Mouse (Mus musculus) WW6 (cell line): ENCODE measurements around the gene Hoxd3.

Experiments used
- DNase-seq: peaks from one replicate; pipeline ENCODE4 v3.0.0-alpha.2; 2013; ENCODE audit warnings: low read depth, low spot score

Gene Hoxd3

DNA sequence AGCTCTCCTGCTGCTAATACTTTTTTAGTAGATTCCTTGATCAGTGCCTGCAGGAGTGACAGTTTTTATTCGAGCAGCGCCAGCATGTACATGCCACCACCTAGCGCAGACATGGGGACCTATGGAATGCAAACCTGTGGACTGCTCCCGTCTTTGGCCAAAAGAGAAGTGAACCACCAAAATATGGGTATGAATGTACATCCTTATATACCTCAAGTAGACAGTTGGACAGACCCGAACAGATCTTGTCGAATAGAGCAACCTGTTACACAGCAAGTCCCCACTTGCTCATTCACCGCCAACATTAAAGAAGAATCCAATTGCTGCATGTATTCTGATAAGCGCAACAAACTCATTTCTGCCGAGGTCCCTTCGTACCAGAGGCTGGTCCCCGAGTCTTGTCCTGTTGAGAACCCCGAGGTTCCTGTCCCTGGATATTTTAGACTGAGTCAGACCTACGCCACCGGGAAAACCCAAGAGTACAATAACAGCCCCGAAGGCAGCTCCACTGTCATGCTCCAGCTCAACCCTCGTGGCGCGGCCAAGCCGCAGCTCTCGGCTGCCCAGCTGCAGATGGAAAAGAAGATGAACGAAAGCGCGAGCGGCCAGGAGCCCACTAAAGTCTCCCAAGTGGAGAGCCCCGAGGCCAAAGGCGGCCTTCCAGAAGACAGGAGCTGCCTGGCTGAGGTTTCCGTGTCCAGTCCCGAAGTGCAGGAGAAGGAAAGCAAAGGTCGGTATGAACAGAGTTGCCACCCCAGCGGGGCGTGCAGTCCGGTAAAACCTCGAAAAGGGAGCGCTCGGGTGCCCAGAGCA, 19.5 kb upstream of the Hoxd3 start:
- no peak for DNase-seq

- no peak for DNase-seq
Observed at GRCm38 (mm10) chr2:74692808-74693431, 18.8 kb upstream of the Hoxd3 start.

DNA sequence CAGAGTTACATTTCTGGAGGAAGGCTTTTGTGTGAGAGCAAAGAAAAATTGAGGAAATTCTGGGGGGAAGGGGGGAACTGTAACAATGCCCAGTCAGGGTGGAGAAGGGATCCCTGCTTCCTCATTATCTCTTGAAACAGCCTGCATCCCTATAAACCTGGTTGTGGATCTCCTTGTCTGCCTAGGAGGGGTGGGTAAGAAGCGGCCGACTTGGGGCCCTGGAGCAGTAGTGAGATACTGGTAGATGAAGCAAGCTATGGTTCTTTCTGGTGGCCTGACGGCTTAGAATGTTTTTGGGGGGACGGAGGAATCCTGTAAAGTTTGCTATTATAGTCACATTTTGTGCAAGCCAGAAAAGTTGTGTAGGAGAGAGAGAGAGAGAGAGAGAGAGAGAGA, 18.3 kb upstream of the Hoxd3 start:
- DNase-seq = no peak

DNA sequence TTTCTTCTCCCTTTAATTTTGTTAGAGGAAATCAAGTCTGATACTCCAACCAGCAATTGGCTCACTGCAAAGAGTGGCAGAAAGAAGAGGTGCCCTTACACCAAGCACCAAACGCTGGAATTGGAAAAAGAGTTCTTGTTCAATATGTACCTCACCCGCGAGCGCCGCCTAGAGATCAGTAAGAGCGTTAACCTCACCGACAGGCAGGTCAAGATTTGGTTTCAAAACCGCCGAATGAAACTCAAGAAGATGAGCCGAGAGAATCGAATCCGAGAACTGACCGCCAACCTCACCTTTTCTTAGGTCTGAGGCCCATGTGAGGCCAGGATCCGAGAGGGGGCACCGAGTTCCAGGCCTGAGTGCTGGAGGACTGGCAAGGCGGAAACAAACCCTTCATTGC, 17.7 kb upstream of the Hoxd3 start:
- DNase-seq = no peak

- no peak for DNase-seq
Observed at GRCm38 (mm10) chr2:74695383-74695782, 16.3 kb upstream of the Hoxd3 start.

DNA sequence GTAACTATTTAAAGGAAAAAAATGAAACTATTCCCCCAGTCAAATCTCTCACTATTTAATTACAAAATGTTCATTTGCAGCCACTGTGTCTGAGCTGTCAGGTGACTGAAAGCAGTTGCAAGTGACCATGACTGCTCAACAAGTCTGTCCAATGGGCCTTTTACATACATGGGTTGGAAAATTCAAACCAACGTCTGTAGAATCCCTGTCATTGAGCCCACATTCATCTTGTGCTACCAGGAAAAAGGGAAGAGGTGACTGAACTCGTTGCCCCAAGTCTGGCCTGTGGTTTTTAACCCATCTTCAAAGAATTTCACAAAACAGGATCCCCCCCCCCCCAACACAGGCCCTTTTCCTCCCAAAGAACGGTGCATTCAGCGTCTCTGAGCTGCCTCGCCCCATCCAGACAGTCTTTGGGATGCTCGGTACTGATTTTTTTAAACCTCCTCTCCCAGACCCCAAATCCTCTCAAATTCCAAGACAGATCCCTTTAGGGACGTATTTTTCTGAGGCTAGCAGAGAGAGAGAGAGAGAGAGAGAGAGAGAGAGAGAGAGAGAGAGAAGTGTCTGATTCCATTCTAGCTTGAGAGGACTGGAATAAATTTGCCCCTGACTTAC, 15.8 kb upstream of the Hoxd3 start:
- no peak for DNase-seq

DNA sequence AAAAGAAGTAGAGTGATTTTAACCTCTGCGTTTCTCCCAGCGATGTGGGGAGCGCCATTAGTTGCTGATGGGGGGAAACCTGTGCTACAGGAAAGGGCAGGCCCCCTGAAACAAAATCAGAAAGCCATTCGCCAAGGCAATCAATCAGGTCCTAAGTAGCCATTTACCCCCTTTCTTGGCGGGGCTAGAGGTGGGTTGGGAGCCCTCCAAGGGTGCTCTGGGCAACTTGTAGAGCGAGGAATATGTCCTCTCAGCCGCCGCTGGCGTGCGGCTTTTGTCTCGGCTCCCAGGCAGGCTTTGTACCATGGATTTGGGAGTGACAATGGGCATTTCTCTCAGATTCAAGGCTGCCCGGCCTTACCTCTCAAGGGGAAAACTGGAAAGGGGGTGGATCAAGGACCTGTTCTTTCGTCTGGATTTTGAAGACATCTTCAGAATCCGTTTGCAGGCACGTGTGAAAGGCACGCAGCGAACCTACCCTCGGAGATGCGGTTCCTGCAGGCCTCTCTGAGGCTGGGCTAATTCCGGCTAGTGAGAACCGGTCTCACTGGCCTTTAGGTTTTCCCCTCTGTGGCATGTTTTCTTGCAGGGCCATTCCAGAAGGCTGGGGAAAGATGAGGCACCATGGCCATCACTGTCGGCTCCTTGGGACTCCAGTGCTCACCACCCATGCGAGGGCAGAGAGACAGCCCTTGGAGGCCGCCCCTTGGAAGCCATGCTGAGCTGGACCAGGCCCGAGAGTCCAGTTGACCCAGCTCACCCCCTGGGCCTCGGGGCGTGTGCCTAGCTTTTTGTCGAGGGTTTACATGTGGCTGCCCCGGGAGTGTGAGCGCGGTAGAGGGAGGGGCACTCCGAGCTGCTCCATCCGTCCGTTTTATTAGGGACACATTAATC, 15.0 kb upstream of the Hoxd3 start:
- no peak for DNase-seq

GRCm38 (mm10) chr2:74697567-74698121, 14.1 kb upstream of the Hoxd3 start, which contains the start of gene Hoxd9:
Gene Hoxd9 (plus strand): TSS chr2:74697727.
- no peak for DNase-seq

DNA sequence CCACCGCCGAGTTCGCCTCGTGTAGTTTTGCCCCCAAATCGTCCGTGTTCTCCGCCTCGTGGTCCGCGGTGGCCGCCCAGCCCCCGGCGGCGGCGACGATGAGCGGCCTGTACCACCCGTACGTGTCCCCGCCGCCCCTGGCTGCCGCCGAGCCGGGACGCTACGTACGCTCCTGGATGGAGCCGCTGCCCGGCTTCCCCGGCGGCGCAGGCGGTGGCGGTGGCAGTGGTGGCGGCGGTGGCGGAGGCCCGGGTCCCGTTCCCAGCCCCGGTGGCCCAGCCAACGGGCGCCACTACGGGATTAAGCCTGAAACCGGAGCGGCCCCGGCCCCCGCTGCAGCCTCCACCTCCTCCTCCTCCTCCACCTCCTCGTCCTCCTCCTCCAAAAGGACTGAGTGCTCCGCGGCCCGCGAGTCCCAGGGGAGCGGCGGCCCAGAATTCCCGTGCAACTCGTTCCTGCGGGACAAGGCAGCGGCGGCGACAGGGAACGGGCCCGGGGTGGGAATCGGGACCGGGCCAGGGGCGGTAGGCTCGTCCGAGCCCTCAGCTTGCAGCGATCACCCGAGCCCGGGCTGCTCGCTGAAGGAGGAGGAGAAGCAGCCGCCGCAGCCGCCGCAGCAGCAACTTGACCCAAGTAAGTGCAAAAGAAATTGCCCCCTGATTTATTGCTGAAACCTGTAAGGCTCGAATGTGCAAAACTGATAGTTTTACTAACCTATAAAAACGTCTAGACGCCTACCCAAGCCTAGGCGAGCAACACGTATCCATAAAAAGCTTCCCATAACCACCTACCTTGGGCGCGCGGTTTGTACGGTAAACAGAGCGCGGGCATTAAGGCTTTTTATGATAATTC, 13.3 kb upstream of the Hoxd3 start:
- no peak for DNase-seq

DNA sequence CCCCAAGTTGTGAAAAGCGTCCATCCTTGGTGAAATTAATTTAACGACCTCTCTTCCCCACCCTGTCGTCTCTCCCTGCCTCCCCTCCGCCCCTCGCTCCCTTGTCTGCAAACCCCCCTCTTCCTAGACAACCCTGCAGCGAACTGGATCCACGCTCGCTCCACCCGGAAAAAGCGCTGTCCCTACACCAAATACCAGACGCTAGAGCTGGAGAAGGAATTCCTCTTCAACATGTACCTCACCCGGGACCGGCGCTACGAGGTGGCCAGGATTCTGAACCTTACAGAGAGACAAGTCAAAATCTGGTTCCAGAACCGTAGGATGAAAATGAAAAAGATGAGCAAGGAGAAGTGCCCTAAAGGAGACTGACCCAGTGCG, 12.7 kb upstream of the Hoxd3 start:
- no peak for DNase-seq

DNA sequence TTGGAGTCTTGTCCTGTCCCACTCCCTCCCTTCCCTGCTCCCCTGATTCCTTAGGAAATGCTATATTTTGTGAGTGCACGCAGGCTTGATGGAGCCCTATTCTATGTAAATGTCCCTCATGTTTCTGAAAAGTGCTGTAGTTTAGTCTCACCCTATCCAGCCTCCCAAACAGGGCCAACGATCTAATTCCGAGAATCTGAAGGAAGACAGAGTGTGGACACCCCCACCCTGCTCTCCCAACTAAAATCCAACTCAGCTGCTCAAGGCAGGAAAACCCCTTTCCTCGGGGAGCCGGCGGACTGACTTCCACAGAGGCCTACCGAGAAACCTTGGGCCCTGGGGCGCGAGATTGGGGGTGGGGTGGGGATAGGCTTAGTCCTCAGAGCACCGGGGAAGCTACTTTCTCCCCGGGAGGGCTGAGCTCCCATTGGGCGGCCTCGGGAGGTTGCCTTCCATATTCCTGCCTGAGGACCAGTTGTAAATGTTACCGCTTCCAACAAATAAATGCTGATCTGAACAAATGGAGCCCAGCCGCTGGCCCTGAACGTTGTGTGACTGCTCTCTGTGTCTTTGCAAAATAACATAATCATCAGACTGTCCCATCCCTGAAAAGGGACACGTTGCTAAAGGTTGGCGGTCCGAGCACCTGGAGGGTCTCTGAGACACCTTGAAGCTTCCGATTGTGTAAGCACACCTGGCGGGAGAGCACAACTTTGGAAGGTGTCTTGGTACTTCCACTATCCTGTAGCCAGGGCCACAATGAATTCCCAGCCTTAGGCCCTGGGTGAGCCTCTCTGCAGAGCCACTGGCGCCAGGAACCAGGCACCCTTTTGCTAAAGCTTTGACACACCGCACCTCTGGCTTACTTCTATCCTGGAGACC, 11.8 kb upstream of the Hoxd3 start:
- DNase-seq = no peak

DNA sequence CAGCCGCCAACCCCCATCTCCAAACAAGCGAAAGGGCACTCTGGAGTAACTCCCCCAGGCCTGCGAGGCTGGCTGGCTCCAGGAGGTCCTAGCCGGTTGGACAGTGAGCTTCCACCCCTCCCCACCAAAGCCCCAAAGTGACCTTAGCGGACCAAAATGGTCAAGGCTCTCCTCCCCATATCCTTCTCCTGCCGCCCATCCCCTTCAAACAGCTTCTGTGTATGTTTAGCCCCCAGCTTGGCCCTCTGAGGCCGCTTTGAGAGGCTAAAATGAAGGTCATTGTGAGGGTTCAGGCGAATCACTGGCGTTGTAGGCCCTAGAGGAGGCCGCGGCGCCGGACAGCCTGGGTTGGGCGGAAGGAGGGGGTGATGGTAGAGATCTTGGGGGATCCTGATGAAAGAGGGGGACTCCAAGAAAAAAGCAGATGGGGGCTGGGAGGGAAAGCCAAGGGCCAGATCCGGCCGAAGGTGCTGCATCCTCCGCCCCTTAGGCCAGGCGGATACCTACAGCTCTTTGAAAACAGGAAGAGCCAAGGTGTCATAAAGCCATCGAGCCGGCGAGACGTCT, 11.1 kb upstream of the Hoxd3 start:
- DNase-seq = no peak

- DNase-seq = no peak
Observed at GRCm38 (mm10) chr2:74701949-74702819, 9.5 kb upstream of the Hoxd3 start.

- DNase-seq = no peak
Observed at GRCm38 (mm10) chr2:74702820-74703219, 8.9 kb upstream of the Hoxd3 start.

DNA sequence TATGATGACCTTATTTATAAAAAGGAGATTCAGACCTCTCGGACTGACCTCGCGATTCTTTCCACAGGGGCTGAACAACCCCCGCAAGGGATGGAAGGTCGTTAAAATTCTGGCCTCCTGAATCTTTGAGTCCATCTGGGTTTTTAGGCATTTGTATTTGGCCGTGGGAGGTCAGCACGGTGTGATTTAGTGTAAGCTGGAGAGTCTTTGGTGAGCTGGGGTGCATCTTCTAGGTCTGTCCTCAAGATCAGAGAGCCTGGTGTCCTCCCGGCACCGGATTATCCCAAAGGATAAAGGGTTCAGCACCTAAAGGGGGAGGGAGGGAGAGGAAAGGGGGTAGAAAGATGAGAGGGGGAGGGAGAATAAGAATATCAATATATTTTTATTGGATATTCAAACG, 8.4 kb upstream of the Hoxd3 start:
- no peak for DNase-seq

- DNase-seq = no peak
Observed at GRCm38 (mm10) chr2:74703720-74704392, 7.9 kb upstream of the Hoxd3 start.

DNA sequence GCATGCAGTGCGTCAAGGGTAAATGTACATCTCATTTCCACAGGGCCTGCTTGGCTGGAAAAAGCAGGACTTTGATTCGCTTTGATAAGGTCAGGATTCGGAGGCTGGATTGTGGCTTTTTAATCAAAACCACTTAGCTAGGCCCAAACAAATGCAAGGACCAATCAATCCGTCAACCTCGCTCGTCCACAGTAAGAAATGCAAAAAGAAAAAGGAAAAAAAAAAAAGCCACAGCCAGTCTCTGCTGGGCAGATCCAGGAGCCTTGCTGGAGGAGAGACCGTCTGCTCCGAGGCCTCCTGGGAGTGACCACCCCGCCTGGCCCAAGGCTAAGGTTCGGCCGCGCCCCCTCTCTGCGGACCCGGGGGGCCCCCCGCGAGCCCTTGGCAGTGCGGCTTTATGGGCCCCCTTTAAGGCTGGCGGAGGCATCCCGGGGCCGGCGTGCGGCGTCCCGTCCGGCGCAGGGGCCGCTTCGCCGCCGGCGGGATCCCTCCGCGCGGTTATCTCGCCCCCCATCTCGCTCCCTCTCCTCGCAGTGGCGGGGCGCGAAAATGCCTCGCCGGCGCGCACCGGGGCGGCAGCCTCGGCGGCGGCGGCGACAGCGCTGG, 7.2 kb upstream of the Hoxd3 start, which contains the start of gene Hoxd8:
TSS of gene Hoxd8 (plus strand) at position 223 of the 606 bp plus-strand sequence.
- DNase-seq = no peak
